In genomic region chr3:41522226-41523005, GRCm38 (mm10) we compare ENCODE assay signal across 8 mouse cellular contexts. TPM values are rescaled to one million over a fixed set of nuclear protein-coding genes. Genes with fewer than 3 reads are reported as not detected.
DNase-seq lines count a peak whose midpoint lies in the region; ATAC-seq and TF ChIP-seq lines count a peak whose summit lies in the region.

No protein-coding gene starts in this region.

- TF ChIP-seq CTCF in lung, embryonic 14.5 days (IDR thresholded peaks at IDR 0.05; ENCODE audit: low read depth), result no peak

- H3K27me3 ChIP-seq in intestine, embryonic 15.5 days (replicated peaks), result no peaks in the 10 kb centered on the region
- no peaks in the 10 kb centered on the region for H3K27me3 ChIP-seq in lung, embryonic 14.5 days (ENCODE audit: insufficient read depth, low read length)
- no peaks in the 10 kb centered on the region for H3K27me3 ChIP-seq in hindbrain, embryonic 16.5 days (replicated peaks; ENCODE audit: control insufficient read depth, insufficient read depth, low read length)
- no peaks in the 10 kb centered on the region for H3K27me3 ChIP-seq in forebrain, embryonic 14.5 days (replicated peaks; ENCODE audit: control insufficient read depth, insufficient read depth, low read length)

- WGBS in intestine, embryonic 15.5 days, result 31% methylated on average over 18 of the region's 18 CpGs
- 19% methylated on average over 18 of the region's 18 CpGs for WGBS in lung, embryonic 14.5 days
- WGBS in hindbrain, embryonic 16.5 days, result 50% methylated on average over 18 of the region's 18 CpGs
- WGBS in forebrain, embryonic 14.5 days, result 34% methylated on average over 18 of the region's 18 CpGs

- peak; percentile 95 for ATAC-seq in intestine, embryonic 15.5 days
- ATAC-seq in lung, embryonic 14.5 days (ENCODE audit: insufficient read depth), result peak; percentile 87
- no peak for ATAC-seq in hindbrain, embryonic 16.5 days
- ATAC-seq in forebrain, embryonic 14.5 days, result no peak

- no peaks in the 10 kb centered on the region for H3K36me3 ChIP-seq in intestine, embryonic 15.5 days
- no peaks in the 10 kb centered on the region for H3K36me3 ChIP-seq in lung, embryonic 14.5 days (ENCODE audit: insufficient read depth)
- no peaks in the 10 kb centered on the region for H3K36me3 ChIP-seq in hindbrain, embryonic 16.5 days (ENCODE audit: control insufficient read depth, insufficient read depth, low read length)
- no peaks in the 10 kb centered on the region for H3K36me3 ChIP-seq in forebrain, embryonic 14.5 days (ENCODE audit: control insufficient read depth, insufficient read depth, low read length)

- no peak overlapping the region for H3K9ac ChIP-seq in intestine, embryonic 15.5 days
- H3K9ac ChIP-seq in lung, embryonic 14.5 days, result no peak overlapping the region
- H3K9ac ChIP-seq in hindbrain, embryonic 16.5 days (ENCODE audit: low read depth, low read length), result no peak overlapping the region
- no peak overlapping the region for H3K9ac ChIP-seq in forebrain, embryonic 14.5 days (ENCODE audit: low read length)

- H3K4me1 ChIP-seq in intestine, embryonic 15.5 days (replicated peaks), result no peaks in the 10 kb centered on the region
- H3K4me1 ChIP-seq in lung, embryonic 14.5 days (ENCODE audit: insufficient read depth), result no peaks in the 10 kb centered on the region
- H3K4me1 ChIP-seq in hindbrain, embryonic 16.5 days (ENCODE audit: control insufficient read depth, insufficient read depth, low read depth, low read length), result no peaks in the 10 kb centered on the region; the same call in 1 of the 2 replicates
- peaks cover 3% of the 10 kb centered on the region; the same call in 1 of the 2 replicates for H3K4me1 ChIP-seq in forebrain, embryonic 14.5 days (ENCODE audit: control insufficient read depth, insufficient read depth, low read length)

- H3K4me3 ChIP-seq in intestine, embryonic 15.5 days (replicated peaks), result no peak overlapping the region
- H3K4me3 ChIP-seq in lung, embryonic 14.5 days (ENCODE audit: low read depth, low read length), result no peak overlapping the region
- no peak overlapping the region for H3K4me3 ChIP-seq in hindbrain, embryonic 16.5 days (ENCODE audit: low read length)
- H3K4me3 ChIP-seq in forebrain, embryonic 14.5 days (ENCODE audit: low read depth, low read length), result no peak overlapping the region

- peak overlapping the region; percentile 32 for H3K4me2 ChIP-seq in intestine, embryonic 15.5 days (replicated peaks)
- H3K4me2 ChIP-seq in lung, embryonic 14.5 days, result peak overlapping the region; percentile 23
- no peak overlapping the region for H3K4me2 ChIP-seq in hindbrain, embryonic 16.5 days (ENCODE audit: low read length)
- no peak overlapping the region for H3K4me2 ChIP-seq in forebrain, embryonic 14.5 days (ENCODE audit: low read length)

- H3K27ac ChIP-seq in intestine, embryonic 15.5 days, result peak overlapping the region; percentile 45
- peak overlapping the region; percentile 5; the same call in 1 of the 2 replicates for H3K27ac ChIP-seq in lung, embryonic 14.5 days (ENCODE audit: low read depth)
- H3K27ac ChIP-seq in hindbrain, embryonic 16.5 days (ENCODE audit: low read depth, low read length), result no peak overlapping the region
- no peak overlapping the region for H3K27ac ChIP-seq in forebrain, embryonic 14.5 days (ENCODE audit: low read depth, low read length)

- H3K9me3 ChIP-seq in intestine, embryonic 15.5 days, result no peaks in the 10 kb centered on the region
- no peaks in the 10 kb centered on the region for H3K9me3 ChIP-seq in lung, embryonic 14.5 days (ENCODE audit: low read depth, low read length)
- H3K9me3 ChIP-seq in hindbrain, embryonic 16.5 days (ENCODE audit: control insufficient read depth, low read length), result no peaks in the 10 kb centered on the region
- H3K9me3 ChIP-seq in forebrain, embryonic 14.5 days (replicated peaks; ENCODE audit: control insufficient read depth, low read length), result no peaks in the 10 kb centered on the region

- peak; percentile 41 to 54 for DNase-seq in urinary bladder, postnatal 36 days (ENCODE audit: low spot score in 2 of 2)
- no peak for DNase-seq in urinary bladder, postnatal 25 days (ENCODE audit: low spot score)
- peak; percentile 57 for DNase-seq in lung, embryonic 14.5 days
- DNase-seq in testis, postnatal 14 days (ENCODE audit: low spot score), result peak; percentile 46
- DNase-seq in forebrain, embryonic 14.5 days (ENCODE audit: low spot score), result no peak
- no peak for DNase-seq in layer of hippocampus, adult 9-11 months

RNA-seq across cellular contexts. Expression of gene Jade1, which starts 33.1 kb away (rescaled TPM):
- polyA plus RNA-seq in intestine, embryonic 15.5 days (2015; fragmentation: Nextera tagmentation; extraction: Ambion mirVana), result 21.8 and 24.1 TPM in 2 replicates
- 10.3 and 10.5 TPM in 2 replicates for polyA plus RNA-seq in lung, embryonic 14.5 days (2014; fragmentation: Nextera tagmentation; extraction: Ambion mirVana)
- polyA plus RNA-seq in hindbrain, embryonic 16.5 days (2015; fragmentation: Nextera tagmentation; extraction: Ambion mirVana), result 12.7 TPM in 2 replicates
- polyA plus RNA-seq in forebrain, embryonic 14.5 days (2014; fragmentation: Nextera tagmentation; extraction: Ambion mirVana), result 11.9 and 14.5 TPM in 2 replicates

Comparison
In these comparisons a context has a peak if more than half of its experiments do, and no peak if none do; other contexts are left out.
1. DNase-seq: peak in urinary bladder, postnatal 36 days (2 of 2), lung, embryonic 14.5 days (single experiment) and testis, postnatal 14 days (single experiment); none in urinary bladder, postnatal 25 days (single experiment), forebrain, embryonic 14.5 days (single experiment) and layer of hippocampus, adult 9-11 months (single experiment).
2. ATAC-seq: peak in intestine, embryonic 15.5 days (single experiment) and lung, embryonic 14.5 days (single experiment); none in hindbrain, embryonic 16.5 days (single experiment) and forebrain, embryonic 14.5 days (single experiment).
3. H3K27ac ChIP-seq: peak in intestine, embryonic 15.5 days (single experiment) and lung, embryonic 14.5 days (single experiment); none in hindbrain, embryonic 16.5 days (single experiment) and forebrain, embryonic 14.5 days (single experiment).
4. H3K4me2 ChIP-seq: peak in intestine, embryonic 15.5 days (single experiment) and lung, embryonic 14.5 days (single experiment); none in hindbrain, embryonic 16.5 days (single experiment) and forebrain, embryonic 14.5 days (single experiment).